Mouse (Mus musculus): Measurements from ENCODE around the gene Aox1.

Gene Aox1

DNA sequence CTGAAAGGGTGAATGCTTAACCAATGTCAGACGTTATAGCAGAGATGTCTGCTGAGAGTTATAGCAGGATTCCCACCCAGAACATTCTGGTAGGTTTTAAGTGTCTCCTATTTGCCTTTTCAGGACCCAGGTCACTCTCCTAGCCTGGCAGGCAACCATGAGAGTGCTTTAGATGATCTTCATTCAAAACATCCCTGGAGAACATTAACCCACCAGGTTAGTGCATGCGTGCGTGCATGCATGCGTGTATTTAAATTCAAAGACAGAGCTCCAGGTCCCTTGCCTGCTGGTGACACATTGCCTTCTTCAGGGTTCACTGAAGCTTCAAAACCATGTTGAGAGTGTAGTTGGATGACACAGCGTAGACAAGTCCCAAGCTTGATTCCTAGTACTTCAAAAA is 35.4 kb downstream of the Aox1 start:
- no peak for DNase-seq (ENCODE audit: low spot score)

DNA sequence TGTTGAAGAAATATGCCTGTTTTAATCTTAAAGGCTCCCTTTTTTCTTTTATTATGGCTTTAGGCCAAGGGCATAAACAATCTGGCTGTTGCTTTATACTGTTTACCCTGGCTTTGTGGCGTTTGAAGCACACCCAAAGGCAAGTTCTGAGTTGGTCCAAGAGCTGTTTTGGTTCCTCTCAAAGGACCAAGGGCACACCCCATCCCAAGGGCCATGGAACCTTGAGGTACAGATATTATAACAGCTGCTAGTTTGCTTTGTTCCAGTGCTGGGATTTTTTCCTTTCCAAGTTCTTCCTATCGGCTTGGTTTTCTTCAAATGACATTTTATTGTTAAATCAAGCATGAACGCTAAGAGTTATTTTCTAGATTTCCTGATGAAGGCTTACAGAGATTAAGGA is 35.9 kb downstream of the Aox1 start:
- DNase-seq (ENCODE audit: low spot score), result no peak

DNA sequence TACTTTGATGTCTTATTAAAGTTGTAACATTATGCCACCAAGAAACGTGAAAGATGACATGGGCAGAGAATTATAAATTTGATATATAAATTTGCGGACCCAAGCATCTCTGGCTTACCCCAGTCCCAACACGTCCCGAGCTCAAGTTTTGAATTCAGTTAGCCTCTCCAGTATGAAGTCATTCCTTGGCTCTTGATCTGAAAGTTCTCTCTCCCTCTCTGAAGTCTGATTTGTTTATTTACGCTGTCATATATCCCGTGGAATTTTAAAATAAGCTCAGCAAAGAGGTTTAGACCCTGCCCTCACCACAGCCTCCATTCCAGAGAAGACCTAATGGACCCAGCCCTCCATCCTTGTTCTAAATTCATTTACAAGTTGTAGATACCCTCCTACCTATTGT is 39.5 kb downstream of the Aox1 start:
- DNase-seq (ENCODE audit: low spot score), result no peak

DNA sequence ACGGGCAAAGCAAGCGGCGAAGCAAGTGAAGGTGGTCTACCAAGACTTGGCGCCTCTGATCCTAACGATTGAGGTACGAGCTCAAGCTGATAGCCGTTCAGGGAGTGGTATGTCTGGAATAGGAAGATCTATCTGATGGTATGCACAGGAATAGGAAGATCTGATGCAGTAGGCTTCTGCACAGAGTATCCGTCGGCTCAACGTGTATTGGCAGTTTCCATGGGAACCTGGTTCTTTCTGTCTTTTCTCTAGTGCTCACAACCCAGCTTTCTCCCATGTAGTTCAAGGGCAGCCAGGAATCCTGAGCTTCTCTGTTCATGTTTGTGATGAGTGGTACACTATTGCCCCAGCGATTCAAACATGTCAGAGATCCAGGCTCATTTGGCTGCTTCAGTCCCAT is 40.4 kb downstream of the Aox1 start:
- no peak for DNase-seq (ENCODE audit: low spot score)

DNA sequence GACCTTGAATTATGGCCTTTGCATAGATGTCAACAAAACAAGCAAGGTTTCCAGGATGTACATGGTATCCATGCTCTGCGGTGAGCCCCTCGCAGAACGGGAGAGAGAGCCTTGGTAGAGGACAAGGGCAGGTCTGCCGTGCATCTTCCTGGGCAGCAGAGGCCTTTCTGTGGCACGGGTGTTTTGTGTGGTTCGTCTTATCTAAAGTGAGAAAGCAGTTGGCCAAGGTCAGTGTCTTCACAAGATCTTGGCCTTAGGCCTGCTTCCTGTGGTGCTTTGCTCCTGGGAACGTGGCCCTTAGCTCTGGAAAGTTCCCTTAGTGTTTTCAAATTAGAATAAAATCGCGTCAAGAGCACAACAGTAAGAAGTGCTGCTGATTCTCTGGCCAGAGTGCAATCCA is 41.3 kb downstream of the Aox1 start:
- no peak for DNase-seq (ENCODE audit: low spot score)

DNA sequence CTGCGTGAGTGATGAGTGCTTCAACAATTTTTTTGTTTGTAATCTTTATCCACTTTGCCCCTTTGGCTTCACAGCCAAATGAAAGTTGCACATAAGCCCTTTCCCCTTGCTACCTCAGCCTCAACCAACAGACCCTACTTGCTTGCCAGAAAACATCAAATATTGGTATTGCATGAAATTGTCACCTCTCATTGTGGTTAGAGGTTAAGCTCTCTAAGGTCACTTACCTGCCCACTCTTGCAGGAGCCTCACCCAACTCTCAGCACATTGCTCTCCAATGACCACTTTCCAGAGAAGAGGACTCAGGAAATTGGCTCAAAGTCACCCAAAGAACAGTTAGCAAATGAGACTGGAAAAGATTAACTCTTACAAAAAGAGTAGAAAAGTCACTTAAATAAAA is 41.8 kb downstream of the Aox1 start:
- no peak for DNase-seq (ENCODE audit: low spot score)

DNA sequence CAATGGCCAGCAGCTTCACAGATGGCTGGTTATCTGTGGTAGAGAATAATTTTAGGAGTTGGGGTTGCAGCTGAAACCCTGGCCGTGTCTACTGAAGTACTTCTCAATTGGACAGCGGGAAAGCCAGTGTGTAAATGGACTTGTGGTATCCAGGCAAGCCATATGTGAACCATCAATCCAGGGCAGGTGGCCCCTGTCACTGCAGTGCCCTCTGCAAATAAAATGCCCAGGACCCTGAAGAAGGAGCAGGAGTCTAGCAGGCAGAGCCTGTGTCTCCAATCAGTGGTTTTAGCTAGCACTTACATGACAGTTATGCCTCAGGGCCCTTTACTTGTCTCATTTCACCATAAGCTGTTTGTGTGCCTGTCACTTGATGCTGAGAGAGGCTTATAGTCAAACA is 42.7 kb downstream of the Aox1 start:
- DNase-seq (ENCODE audit: low spot score), result no peak

DNA sequence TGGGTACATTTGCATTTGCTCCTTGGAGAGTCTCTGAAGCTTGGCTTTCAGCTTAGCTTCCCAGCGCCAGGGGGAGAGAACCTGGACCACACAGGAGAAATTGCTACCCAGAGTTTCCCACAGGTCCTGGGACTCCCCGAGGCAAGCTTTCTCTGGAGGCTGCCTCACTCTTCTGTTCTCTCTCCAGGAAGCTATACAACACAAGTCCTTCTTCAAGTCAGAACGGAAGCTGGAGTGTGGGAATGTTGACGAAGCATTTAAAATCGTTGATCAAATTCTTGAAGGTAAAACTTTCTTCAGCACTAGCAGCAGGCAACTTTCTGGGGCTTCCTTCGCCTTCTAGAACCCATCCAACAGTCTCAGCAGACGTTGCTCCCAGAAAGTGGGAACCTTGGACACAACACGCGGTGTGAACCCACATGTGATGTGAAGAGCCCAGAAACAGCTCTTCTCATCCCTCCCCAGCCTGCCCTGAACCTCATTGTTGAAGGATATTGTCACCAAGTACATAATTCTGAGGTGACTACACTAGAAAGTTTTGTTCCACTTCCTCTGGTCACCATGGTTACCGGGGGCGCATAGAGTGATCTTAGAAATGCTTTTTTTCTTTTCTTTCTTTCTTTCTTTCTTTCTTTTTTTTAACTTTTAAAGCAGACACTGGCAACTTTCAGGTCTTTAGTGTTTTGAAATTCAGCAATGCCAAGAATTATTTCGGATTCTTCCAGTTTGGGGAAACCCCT is 43.4 kb downstream of the Aox1 start:
- no peak for DNase-seq (ENCODE audit: low spot score)

DNA sequence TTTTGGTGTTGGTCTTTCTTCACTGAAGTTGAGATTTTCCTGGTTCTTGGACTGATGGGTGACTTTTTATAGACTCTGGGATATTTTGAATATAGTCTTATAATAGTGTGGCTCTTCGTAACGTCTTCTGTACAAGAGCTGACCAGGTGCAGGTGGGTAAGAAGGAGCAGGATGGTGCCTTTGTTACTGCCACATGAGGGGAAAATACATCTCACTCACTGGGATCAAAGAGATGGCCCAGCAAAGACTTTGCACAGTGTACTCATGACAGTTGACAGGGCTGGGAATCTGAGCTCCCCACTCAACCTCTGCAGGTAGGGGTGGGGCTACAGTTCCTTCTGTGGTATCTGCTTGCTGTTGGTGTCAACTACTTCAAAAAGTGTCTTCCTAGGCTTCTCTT is 44.5 kb downstream of the Aox1 start:
- DNase-seq (ENCODE audit: low spot score), result no peak

DNA sequence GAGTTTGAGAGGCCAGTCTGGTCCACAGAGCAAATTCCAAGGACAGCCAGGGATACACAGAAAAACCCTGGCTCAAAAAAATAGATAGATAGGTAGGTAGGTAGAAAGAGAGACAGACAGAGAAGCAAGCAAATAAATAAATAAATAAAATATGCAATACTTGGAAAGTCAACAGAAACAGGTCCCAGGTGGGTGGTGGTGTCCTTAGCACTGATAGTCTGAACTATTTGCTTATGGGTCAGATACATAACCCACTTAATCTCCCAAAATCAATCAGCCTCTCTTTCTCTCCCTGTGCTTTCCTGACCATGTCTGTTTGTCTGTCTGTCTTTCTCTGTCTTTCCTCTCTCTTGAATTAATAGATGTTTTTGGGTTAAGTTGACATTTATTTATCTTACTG is 48.2 kb downstream of the Aox1 start:
- DNase-seq (ENCODE audit: low spot score), result no peak

DNA sequence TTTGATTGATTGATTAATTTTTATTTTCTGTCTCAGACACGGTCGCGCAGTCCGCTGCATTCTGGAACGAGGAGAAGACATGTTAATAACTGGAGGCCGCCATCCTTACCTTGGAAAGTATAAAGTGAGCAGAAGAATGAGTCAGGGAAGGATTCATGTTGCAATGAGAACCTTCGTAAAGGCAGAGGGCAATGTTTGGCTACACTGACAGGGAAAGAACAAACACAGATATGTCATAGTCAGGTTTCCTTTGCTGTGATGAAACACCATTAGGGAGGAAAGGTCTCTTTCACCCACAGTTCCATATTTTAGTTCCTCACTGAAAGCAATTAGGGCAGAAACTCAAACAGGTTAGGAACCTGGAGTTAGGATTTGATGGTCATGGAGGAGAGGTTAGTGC is 48.7 kb downstream of the Aox1 start:
- DNase-seq (ENCODE audit: low spot score), result no peak

DNA sequence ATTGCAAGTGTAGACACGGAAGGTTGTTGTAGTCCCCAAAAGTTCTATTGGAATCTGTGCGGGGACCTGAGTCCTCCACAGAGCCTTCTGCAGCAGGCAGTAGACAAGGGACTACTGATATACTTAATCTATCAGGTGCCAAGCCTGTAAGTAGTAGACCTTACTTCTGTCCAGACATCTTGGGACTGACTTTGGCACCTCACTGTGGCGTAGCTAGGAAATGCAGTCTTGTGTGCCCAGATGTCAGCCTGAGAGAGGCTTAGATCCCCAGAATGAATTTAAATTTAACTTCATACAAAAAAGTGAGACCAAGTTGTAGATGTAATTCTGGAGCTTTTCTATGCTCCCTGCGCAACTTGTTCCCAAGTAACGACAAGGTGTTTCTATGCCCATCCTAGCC is 50.0 kb downstream of the Aox1 start:
- DNase-seq (ENCODE audit: low spot score), result no peak

DNA sequence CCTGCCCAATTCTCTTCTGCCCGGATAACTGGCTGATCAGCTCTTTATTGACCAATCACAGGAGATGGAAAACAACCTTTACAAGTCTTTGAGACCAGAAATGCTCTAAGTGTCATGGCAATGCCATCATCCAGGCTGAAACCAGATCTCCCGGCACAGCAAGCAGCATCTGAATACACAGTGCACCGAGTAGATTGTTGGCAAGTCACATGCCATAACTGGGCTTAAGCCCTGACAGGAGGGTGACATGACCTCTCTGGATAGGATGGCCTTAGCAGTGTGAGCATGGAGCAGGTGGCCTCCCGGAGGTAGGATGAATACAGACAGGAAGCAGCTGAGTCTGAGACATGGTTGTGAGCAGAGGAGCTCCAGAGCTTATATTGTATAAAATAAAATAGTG is 50.7 kb downstream of the Aox1 start:
- DNase-seq (ENCODE audit: low spot score), result no peak

DNA sequence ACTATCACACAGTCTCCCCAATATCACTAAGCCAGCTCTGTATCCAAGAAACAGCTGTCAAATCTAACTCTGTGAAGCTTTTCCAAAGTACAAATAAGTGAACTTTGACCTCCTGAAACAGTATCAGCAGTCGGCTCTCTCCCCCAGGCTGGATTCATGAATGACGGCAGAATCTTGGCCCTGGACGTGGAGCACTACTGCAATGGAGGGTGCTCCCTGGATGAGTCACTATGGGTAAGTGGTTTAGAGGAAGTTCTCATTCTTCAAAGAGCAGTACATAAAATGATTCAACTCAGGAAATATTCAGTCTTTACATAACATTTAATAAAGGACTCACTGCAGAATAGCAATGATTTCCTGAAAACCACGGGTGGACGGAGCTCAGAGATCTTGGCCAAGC is 51.6 kb downstream of the Aox1 start:
- no peak for DNase-seq (ENCODE audit: low spot score)

DNA sequence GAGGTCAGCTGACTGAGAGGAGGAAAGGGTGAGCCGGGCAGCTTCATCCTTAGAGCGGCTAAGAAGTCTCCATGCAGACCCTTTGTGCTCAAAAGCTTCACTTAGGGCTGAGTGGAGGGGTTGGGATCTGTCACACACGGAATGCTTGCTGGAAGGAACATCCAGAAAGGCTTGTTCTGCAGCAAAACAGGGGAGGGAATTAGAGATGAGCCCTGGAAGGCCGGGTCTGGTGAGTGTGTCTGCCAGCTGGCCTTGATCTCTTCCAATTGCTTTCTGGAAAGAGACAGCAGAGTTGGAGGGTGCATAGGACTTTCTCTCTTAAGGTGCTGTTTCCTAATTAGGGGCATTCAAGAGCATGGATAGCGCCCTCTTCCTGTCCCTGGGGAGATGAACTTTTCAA is 59.6 kb downstream of the Aox1 start:
- no peak for DNase-seq (ENCODE audit: low spot score)

DNA sequence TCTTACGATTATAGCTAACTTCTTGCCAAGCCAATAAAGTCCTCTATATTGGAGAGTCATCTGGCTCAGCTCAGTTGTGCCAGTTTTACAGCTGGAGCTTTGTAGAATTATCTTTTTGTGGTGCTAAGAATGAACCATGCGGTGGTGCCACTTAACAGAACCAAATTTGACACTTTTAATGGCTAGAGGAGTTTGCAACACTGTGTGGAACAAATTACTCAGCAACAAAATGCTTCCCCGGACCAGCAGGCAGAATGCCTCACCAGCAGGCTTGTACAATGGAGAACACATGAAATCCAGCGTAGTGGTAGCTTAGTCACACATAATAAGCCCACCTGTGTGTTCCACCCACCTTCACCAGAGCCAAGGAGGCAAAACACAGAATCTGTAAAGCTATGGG is 60.5 kb downstream of the Aox1 start:
- no peak for DNase-seq (ENCODE audit: low spot score)

DNA sequence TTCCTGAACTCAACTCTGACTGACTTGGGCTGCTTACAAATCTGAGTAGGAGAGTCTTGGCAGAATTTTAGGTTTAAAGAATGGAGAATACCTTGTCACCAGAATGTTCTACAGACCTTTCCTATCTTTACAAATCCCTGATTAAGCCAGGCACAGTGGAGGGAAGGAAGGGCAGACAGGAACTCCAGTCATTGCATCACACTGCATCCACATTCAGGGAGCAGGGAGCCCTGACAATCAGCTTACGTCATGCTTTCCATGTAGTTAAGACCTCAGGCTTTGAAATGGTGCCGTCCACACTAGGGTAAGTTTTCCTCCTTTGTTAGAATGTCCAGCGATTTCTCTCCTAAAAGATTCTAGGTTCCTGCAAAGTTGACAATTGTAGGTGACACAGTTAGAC is 61.5 kb downstream of the Aox1 start:
- no peak for DNase-seq (ENCODE audit: low spot score)

DNA sequence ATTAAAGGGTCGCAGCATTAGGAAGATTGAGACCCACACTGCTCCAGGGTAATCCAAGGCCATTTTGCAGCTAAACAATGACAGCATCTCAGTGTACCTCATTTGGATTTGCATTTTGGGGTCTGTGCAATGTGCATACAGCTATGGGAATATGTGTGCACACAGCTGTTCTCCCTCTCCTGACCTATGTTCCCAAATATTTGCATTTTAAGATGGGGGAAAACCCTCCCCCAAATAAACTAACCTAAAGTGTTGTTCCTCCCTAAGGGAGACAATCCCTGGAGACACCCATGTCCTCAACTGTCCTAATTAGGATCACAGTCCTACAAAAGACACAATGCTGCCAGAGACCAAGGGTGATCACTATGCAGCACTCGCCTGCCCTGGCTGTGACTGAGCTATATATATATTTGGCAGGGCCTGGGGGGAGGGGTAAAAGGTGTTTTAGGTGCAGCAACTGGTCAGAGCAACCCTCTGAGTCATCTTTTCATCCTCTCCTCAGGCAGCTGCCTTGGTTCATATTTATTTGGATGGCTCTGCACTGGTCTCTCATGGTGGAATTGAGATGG is 62.3 kb downstream of the Aox1 start:
- no peak for DNase-seq (ENCODE audit: low spot score)

DNA sequence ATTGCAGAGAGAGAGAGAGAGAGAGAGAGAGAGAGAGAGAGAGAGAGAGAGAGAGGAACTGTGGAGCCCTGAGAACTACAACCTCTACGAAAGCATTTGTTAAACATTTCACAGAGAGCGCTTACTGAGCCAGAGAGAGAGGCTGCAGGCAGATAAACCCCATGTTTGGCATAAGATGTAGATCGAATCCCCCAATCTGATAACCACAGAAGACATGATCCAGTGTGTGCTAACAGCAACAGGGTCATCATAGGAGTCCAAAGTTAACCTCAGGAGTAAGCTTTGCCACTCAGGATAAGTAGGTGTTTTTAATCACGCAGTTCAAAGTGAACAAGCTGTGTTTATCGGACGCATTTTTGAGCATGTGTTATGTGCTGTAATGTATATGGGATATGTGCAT is 67.6 kb downstream of the Aox1 start:
- no peak for DNase-seq (ENCODE audit: low spot score)

DNA sequence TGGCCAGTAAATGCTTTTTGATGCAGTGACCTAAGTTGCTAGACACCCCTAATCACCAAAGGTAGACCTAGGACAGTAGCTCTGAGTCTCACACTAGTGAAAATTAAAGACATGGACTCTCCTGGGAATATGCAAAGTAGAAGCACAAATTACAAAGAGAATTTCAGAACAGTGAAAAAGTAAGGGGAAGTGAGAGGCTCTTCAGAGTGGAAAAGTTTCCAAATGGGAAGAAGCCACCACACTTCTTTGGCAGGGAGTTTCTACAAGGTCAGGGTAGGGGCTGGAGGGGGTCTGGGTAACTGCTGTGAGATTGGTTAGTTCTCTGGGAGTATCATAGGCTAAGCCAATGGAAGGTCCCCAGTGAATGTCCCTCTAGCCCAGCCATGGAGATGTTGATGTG is 69.4 kb downstream of the Aox1 start:
- DNase-seq (ENCODE audit: low spot score), result no peak

DNA sequence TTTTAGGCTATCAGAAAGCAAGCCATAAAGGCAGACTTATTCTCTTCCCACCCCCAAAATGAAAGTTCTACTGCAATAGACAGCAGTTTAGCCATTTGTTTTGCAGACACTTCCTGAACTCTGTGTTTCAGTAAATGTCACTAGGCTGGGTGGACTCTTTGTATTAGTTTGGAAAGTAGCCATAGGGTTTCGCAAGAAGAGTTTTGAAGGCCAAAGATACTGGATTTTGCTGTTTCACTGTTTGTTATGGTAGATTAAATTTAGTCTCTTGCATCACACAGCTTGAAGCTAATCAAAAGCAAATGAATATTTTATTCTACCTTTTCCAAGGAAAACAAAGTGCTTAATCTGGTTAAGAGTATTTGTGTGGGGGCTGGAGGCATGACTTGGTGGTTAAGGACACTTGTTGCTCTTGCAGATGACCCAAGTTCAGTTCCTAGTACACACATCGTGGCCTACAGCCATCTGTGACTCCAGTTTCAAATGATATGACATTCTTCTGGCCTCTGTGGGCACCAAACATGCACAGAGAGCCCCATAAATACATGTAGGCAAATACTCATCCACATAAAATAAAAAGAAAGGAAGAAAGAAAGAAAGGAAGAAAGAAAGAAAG is 71.9 kb downstream of the Aox1 start:
- DNase-seq (ENCODE audit: low spot score), result no peak

DNA sequence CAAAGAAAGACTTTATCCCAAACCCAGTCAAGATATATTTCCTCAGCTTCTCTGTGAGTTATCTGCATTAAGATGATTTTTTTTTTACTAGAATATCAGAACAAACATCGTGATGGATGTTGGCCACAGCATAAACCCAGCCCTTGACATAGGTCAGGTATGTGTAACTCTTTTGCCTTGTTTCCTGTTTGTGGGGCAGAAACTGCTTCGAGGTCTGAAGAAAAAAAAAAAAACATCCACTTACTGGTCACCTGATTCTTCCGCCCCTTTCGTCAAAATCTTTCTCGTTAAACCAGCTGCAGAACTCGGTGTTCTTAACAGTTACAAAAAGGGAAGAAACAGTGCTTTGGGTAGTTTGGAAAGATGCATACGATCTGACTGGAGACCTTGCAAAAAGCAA is 72.8 kb downstream of the Aox1 start:
- DNase-seq (ENCODE audit: low spot score), result no peak

DNA sequence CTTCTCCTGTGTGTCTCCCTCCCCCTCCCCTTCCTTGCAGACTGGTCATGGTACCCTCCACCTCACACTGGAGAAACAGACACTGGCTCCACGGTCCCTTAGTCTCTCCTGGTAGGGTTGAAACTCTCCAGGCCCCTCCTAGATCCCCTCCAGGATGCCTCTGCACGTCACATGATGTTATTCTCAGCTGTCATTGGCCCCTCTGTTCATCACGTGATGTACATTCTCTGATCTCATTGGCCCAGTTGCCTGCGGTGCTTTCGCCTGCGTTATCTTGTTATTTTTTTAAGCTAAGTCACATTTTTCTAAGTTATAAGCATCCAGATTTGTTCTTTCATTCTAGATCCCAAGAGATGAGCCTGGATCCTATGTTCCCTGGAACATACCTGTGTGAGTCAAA is 76.0 kb downstream of the Aox1 start:
- DNase-seq (ENCODE audit: low spot score), result no peak

DNA sequence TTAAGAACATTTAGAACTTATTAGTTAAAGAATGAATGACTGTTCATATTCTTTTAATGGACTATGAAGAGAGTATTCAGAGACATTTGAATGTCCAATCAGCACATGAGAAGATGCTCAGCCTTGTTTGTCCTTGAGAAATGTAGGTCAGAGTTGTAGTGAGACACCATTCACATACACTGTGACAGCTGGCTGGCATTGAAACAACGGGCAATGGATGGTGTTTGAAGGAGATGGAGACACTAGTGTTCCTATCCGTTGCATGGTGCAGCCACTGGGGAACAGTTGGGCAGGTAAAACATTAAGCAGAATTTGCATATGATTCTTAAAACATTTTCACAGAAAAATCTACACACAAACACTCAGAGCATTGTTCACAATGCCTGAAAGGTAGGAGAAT is 77.3 kb downstream of the Aox1 start:
- DNase-seq (ENCODE audit: low spot score), result no peak
